Mouse (Mus musculus) embryonic fibroblast, embryonic 13.5 days (primary cell): Measurements from ENCODE around the gene Cd200r2. TPM values are rescaled to one million over a fixed set of nuclear protein-coding genes. Genes with fewer than 3 reads are reported as not detected.
"Not testable (repeated sequence)": the region's sequence is repeated elsewhere in the genome, so short reads cannot be mapped to it uniquely, and the experiment has no call there.

Experiments
- H3K27ac ChIP-seq: 2 replicates; pipeline ENCODE4 v1.5.1; 2012; ENCODE audit warnings: low read length, control low read depth, inconsistent platforms; ENCODE audit not compliant: insufficient read depth
- H3K4me1 ChIP-seq: 2 replicates; pipeline ENCODE4 v1.6.1; 2011; ENCODE audit warnings: low read length; ENCODE audit not compliant: control insufficient read depth, insufficient read depth
- H3K4me3 ChIP-seq: 2 replicates; pipeline ENCODE4 v1.5.1; 2011; ENCODE audit warnings: mild to moderate bottlenecking, control low read depth, low read length; ENCODE audit not compliant: insufficient read depth
- CTCF ChIP-seq: IDR thresholded peaks from 2 replicates; pipeline ENCODE4 v1.5.1; 2011; ENCODE audit warnings: mild to moderate bottlenecking, control low read depth, low read length, moderate library complexity, borderline replicate concordance; ENCODE audit not compliant: insufficient read depth
- POLR2A ChIP-seq: IDR thresholded peaks from 2 replicates; pipeline ENCODE4 v1.6.1; 2011; ENCODE audit warnings: low read depth, mild to moderate bottlenecking, control low read depth, low read length, moderate library complexity
- polyA plus RNA-seq: library from polyadenylated mRNA; stranded (reverse); fragments of >200 nt; gene quantifications from 2 replicates; pipeline ENCODE4 v1.2.4, GENCODE M21; 2011; ENCODE audit warnings: low read depth; ENCODE audit not compliant: missing spikeins, insufficient read length

Gene Cd200r2
- not detected in 2 replicates for polyA plus RNA-seq

- no peak for TF ChIP-seq CTCF
- no peak for TF ChIP-seq POLR2A
- H3K27ac ChIP-seq, result no peak within 1 kb of the TSS
Observed at GRCm38 (mm10) chr16:44866797-44867196, at the start of gene Cd200r2. Cd200r2 (plus strand) TSS chr16:44867097.

GRCm38 (mm10) chr16:44818010-44818409 is 48.9 kb upstream of the Cd200r2 start:
- TF ChIP-seq CTCF (no peak), POLR2A (no peak)
- Histone ChIP-seq H3K27ac (no peak overlapping the region), H3K4me1 (no peaks in the 10 kb centered on the region), H3K4me3 (no peak overlapping the region)

More at GRCm38 (mm10) chr16:44866797-44867196, at the start of gene Cd200r2:
- H3K4me1 ChIP-seq, result no peaks in the 10 kb centered on the region
- H3K4me3 ChIP-seq, result no peak within 1 kb of the TSS

- Histone ChIP-seq H3K4me1 (no peaks in the 10 kb centered on the region), H3K27ac (no peak overlapping the region), H3K4me3 (no peak overlapping the region)
- TF ChIP-seq CTCF (no peak), POLR2A (no peak)
Observed at GRCm38 (mm10) chr16:44820545-44820944, 46.4 kb upstream of the Cd200r2 start.

DNA sequence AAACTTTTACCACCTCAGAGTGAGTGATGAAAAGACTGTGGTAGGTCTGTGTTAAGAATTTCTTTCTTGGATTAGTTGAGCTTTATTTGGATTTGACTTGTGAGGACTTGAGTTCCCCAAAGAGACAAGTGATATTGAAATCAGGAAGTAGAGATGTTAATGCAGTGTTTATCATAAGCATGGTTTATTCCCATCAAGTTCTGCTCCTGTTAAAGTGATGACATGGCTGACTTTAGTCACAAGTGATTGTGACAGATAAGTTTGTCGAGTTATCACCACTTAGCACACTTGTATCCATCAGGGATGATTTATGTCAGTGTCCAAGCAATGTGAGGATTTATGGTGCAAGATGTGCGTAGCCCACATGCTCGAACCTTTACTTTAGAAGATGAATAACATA is 34.6 kb upstream of the Cd200r2 start:
- Histone ChIP-seq H3K4me3 (no peak overlapping the region), H3K4me1 (no peaks in the 10 kb centered on the region), H3K27ac (no peak overlapping the region)
- TF ChIP-seq CTCF, result no peak
- TF ChIP-seq POLR2A, result no peak

GRCm38 (mm10) chr16:44833189-44833588 is 33.7 kb upstream of the Cd200r2 start:
- not testable (repeated sequence) for H3K4me1 ChIP-seq, H3K4me3 ChIP-seq, H3K27ac ChIP-seq

- no peak overlapping the region for H3K4me3 ChIP-seq
- no peak for TF ChIP-seq CTCF
- TF ChIP-seq POLR2A, result no peak
- no peak overlapping the region for H3K27ac ChIP-seq
- H3K4me1 ChIP-seq, result no peaks in the 10 kb centered on the region
Observed at GRCm38 (mm10) chr16:44875178-44875577, 8.3 kb downstream of the Cd200r2 start.

DNA sequence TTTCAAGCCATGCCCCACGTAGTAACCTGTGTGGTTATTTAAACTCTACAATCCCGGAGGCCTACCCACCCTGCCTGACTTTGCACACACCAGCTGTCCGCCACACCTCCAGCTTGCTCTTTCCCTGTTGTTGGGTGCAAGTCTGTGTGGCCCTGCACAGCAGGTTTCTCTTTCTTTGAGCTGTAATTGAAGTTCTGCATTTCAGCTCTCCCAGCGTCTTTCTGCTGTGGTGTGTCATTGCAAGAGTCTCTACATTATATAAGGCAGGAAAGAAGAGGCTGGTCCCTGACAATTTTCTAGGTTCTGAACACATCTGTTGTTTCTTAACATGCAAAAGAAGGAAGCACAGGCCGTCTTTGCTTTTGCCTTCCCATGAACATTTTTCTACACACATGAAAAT is 9.7 kb downstream of the Cd200r2 start:
- H3K4me3 ChIP-seq, result no peak overlapping the region
- TF ChIP-seq POLR2A, result no peak
- no peak for TF ChIP-seq CTCF
- H3K4me1 ChIP-seq, result no peaks in the 10 kb centered on the region
- no peak overlapping the region for H3K27ac ChIP-seq

DNA sequence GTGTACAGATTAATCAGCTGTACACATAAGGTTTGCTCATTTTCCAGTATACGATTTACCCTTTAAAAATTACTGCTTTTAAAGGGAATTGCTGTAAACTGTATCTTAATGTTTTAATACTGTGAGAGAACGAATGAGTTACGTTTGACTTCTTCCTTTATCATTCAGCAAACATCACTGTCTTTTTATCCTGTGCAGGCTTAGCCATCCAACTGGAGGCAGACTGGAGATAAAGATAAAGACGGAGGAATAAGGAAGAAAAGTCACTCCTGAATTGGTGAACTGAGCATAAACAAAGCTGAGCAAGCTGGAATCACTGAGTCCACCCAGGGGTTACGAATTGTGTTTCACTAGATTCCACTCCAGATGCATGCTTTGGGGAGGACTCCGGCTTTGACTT is 10.7 kb downstream of the Cd200r2 start:
- Histone ChIP-seq H3K4me1 (no peaks in the 10 kb centered on the region), H3K27ac (no peak overlapping the region), H3K4me3 (no peak overlapping the region)
- no peak for TF ChIP-seq CTCF
- TF ChIP-seq POLR2A, result no peak

GRCm38 (mm10) chr16:44890814-44891213 is 23.9 kb downstream of the Cd200r2 start:
- no peak overlapping the region for H3K4me3 ChIP-seq
- H3K27ac ChIP-seq, result no peak overlapping the region
- no peaks in the 10 kb centered on the region for H3K4me1 ChIP-seq
- TF ChIP-seq POLR2A (no peak), CTCF (no peak)

DNA sequence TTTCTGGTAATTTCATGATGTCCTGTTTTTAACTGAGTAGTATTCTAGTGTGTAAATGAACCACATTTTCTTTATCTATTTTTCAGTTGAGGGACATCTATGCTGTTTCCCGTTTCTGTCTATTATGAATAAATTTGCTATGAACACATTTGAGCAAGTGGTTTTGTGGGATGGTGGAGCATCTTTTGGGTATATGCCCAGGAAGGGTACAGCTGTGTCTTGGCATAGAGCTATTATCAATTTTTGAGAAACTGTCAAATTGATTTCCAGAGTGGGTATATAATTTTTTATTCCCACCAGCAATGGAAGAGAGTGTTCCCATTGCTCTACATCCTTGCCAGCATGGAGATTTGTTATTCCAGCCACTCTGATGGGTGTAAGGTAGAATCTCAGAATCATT is 65.1 kb downstream of the Cd200r2 start:
- H3K4me3 ChIP-seq, result no peak overlapping the region
- H3K27ac ChIP-seq, result no peak overlapping the region
- no peak for TF ChIP-seq POLR2A
- no peak for TF ChIP-seq CTCF
- H3K4me1 ChIP-seq, result no peaks in the 10 kb centered on the region

- Histone ChIP-seq H3K27ac (no peak within 1 kb of the TSS), H3K4me1 (no peaks in the 10 kb centered on the region), H3K4me3 (no peak within 1 kb of the TSS)
- TF ChIP-seq CTCF (no peak), POLR2A (no peak)
Observed at GRCm38 (mm10) chr16:44943468-44943867, 76.6 kb downstream of the Cd200r2 start, which contains the start of gene Cd200r3. Cd200r3 (plus strand) TSS chr16:44943678.
